Mouse (Mus musculus) CH12.LX (cell line): ENCODE measurements at regions not wholly inside any gene's neighbourhood (a gene's known extent, or its start where the extent isn't known, plus 50 kb on each side); places are given as distances from the start of the nearest gene placed in this dataset.

ENCODE experiments used
- DNase-seq: peaks from one replicate; pipeline ENCODE4 v3.0.0-alpha.2; 2013; ENCODE audit errors: extremely low read depth
- H3K27ac ChIP-seq: 2 replicates; pipeline ENCODE4 v1.5.1; 2012; ENCODE audit warnings: low read depth, mild to moderate bottlenecking, control low read depth, moderate library complexity; ENCODE audit not compliant: insufficient read depth
- H3K27me3 ChIP-seq: replicated peaks from 2 replicates; pipeline ENCODE3; 2012; ENCODE audit warnings: inconsistent platforms
- H3K36me3 ChIP-seq, 2 experiments: replicated peaks in 1 of 2; 2 replicates each; pipeline versions ENCODE3 to v1.6.1; 2012; ENCODE audit warnings: inconsistent platforms in 1 of 2, low read length in 1 of 2, mild to moderate bottlenecking in 1 of 2, mixed read lengths in 1 of 2, moderate library complexity in 1 of 2; ENCODE audit not compliant: control insufficient read depth in 1 of 2, insufficient read depth in 1 of 2
- H3K4me1 ChIP-seq, 2 experiments: 2 replicates each; pipeline ENCODE4 v1.6.1; 2012; ENCODE audit warnings: inconsistent platforms in 1 of 2, moderate library complexity in 1 of 2; ENCODE audit not compliant: insufficient read depth in 2 of 2, control insufficient read depth in 1 of 2
- H3K4me2 ChIP-seq: 2 replicates; pipeline ENCODE4 v1.6.1; 2012; ENCODE audit warnings: low read depth, mild to moderate bottlenecking, control low read depth; ENCODE audit not compliant: poor library complexity, insufficient read depth, severe bottlenecking
- H3K4me3 ChIP-seq, 3 experiments: fragments of 150-350 bp in 1 of 3; sonication (generic) in 1 of 3; replicated peaks in 1 of 3; 2 replicates each; pipeline versions ENCODE3 to v1.5.1; 2011 to 2012; ENCODE audit warnings: low read depth in 2 of 3, low read length in 2 of 3, mild to moderate bottlenecking in 2 of 3, moderate library complexity in 2 of 3, control low read depth in 1 of 3, improper control_type of control experiment in 1 of 3, inconsistent platforms in 1 of 3, mixed read lengths in 1 of 3; ENCODE audit not compliant: poor library complexity in 1 of 3
- H3K79me2 ChIP-seq: replicated peaks from 2 replicates; pipeline ENCODE4 v1.6.1; 2012; ENCODE audit warnings: mild to moderate bottlenecking, moderate library complexity; ENCODE audit not compliant: control insufficient read depth, poor library complexity, insufficient read depth, severe bottlenecking; ENCODE audit errors: extremely low read depth
- H3K9ac ChIP-seq: 2 replicates; pipeline ENCODE4 v1.6.1; 2012; ENCODE audit warnings: low read depth, mild to moderate bottlenecking, control low read depth, moderate library complexity; ENCODE audit not compliant: insufficient read depth
- H3K9me3 ChIP-seq: replicated peaks from 2 replicates; pipeline ENCODE3; 2012; ENCODE audit warnings: low read length, inconsistent platforms, mixed read lengths
- BHLHE40 ChIP-seq: IDR thresholded peaks from 2 replicates; pipeline ENCODE4 v1.6.1; 2011; ENCODE audit warnings: mild to moderate bottlenecking, low read depth, low read length, improper control_type of control experiment
- CHD2 ChIP-seq: IDR thresholded peaks from 2 replicates; pipeline ENCODE4 v1.6.1; 2011; ENCODE audit warnings: low read length, improper control_type of control experiment
- CTCF ChIP-seq, 2 experiments: IDR thresholded peaks in 1 of 2; conservative IDR thresholded peaks in 1 of 2; 2 replicates each; pipeline ENCODE4 v1.5.1; 2011 to 2012; ENCODE audit warnings: low read depth in 2 of 2, low read length in 2 of 2, improper control_type of control experiment in 1 of 2, inconsistent platforms in 1 of 2, mild to moderate bottlenecking in 1 of 2, moderate library complexity in 1 of 2
- ELF1 ChIP-seq: IDR thresholded peaks from 2 replicates; pipeline ENCODE4 v1.6.1; 2014; ENCODE audit warnings: low read depth, mild to moderate bottlenecking, inconsistent platforms, low read length, improper control_type of control experiment
- ETS1 ChIP-seq: conservative IDR thresholded peaks from 2 replicates; pipeline ENCODE4 v1.6.1; 2012; ENCODE audit warnings: low read depth, mild to moderate bottlenecking, inconsistent platforms, low read length, improper control_type of control experiment, moderate library complexity
- HCFC1 ChIP-seq: IDR thresholded peaks from 2 replicates; pipeline ENCODE4 v1.6.1; 2012; ENCODE audit warnings: low read depth, mild to moderate bottlenecking, inconsistent platforms, low read length, improper control_type of control experiment
- IRF4 ChIP-seq: IDR thresholded peaks from 2 replicates; pipeline ENCODE4 v1.6.1; 2014; ENCODE audit warnings: low read depth, mild to moderate bottlenecking, inconsistent platforms, low read length, improper control_type of control experiment
- JUN ChIP-seq: IDR thresholded peaks from 2 replicates; pipeline ENCODE4 v1.6.1; 2011; ENCODE audit warnings: low read depth, mild to moderate bottlenecking, low read length, improper control_type of control experiment, moderate library complexity; ENCODE audit not compliant: insufficient read depth
- KAT2A ChIP-seq: IDR thresholded peaks from 2 replicates; pipeline ENCODE4 v1.6.1; 2012; ENCODE audit warnings: low read length, improper control_type of control experiment, inconsistent platforms; ENCODE audit not compliant: insufficient replicate concordance
- MAFK ChIP-seq: IDR thresholded peaks from 2 replicates; pipeline ENCODE4 v1.6.1; 2011; ENCODE audit warnings: low read length, improper control_type of control experiment; ENCODE audit not compliant: insufficient replicate concordance
- MAX ChIP-seq: IDR thresholded peaks from 2 replicates; pipeline ENCODE4 v1.6.1; 2011; ENCODE audit warnings: low read length, improper control_type of control experiment
- MAZ ChIP-seq: IDR thresholded peaks from 2 replicates; pipeline ENCODE4 v1.6.1; 2012; ENCODE audit warnings: low read depth, mild to moderate bottlenecking, inconsistent platforms, low read length, improper control_type of control experiment, moderate library complexity
- MYC ChIP-seq: IDR thresholded peaks from 2 replicates; pipeline ENCODE4 v1.6.1; 2011; ENCODE audit warnings: low read depth, mild to moderate bottlenecking, improper control_type of control experiment, low read length
- NELFE ChIP-seq: IDR thresholded peaks from 2 replicates; pipeline ENCODE4 v1.6.1; 2011; ENCODE audit warnings: low read depth, low read length, improper control_type of control experiment
- POLR2A ChIP-seq: IDR thresholded peaks from 2 replicates; pipeline ENCODE4 v1.6.1; 2011; ENCODE audit warnings: low read depth, mild to moderate bottlenecking, improper control_type of control experiment, low read length
- POLR2AphosphoS2 ChIP-seq: IDR thresholded peaks from 2 replicates; pipeline ENCODE4 v1.6.1; 2011; ENCODE audit warnings: low read depth, low read length, improper control_type of control experiment
- RAD21 ChIP-seq: IDR thresholded peaks from 2 replicates; pipeline ENCODE4 v1.6.1; 2011; ENCODE audit warnings: low read depth, mild to moderate bottlenecking, low read length, improper control_type of control experiment, moderate library complexity
- RCOR1 ChIP-seq: conservative IDR thresholded peaks from 2 replicates; pipeline ENCODE4 v1.6.1; 2012; ENCODE audit warnings: low read depth, mild to moderate bottlenecking, inconsistent platforms, low read length, improper control_type of control experiment
- SIN3A ChIP-seq: IDR thresholded peaks from 2 replicates; pipeline ENCODE4 v1.6.1; 2012; ENCODE audit warnings: low read length, improper control_type of control experiment, inconsistent platforms
- TBP ChIP-seq: conservative IDR thresholded peaks from 2 replicates; pipeline ENCODE4 v1.6.1; 2011; ENCODE audit warnings: low read depth, low read length, improper control_type of control experiment
- TCF12 ChIP-seq: IDR thresholded peaks from 2 replicates; pipeline ENCODE4 v1.6.1; 2014; ENCODE audit warnings: low read depth, mild to moderate bottlenecking, inconsistent platforms, low read length, improper control_type of control experiment
- UBTF ChIP-seq: IDR thresholded peaks from 2 replicates; pipeline ENCODE4 v1.6.1; 2012; ENCODE audit warnings: low read depth, mild to moderate bottlenecking, inconsistent platforms, low read length, improper control_type of control experiment, moderate library complexity
- USF1 ChIP-seq: IDR thresholded peaks from 2 replicates; pipeline ENCODE4 v1.6.1; 2014; ENCODE audit warnings: low read depth, mild to moderate bottlenecking, inconsistent platforms, low read length, improper control_type of control experiment
- USF2 ChIP-seq: conservative IDR thresholded peaks from 2 replicates; pipeline ENCODE4 v1.6.1; 2011; ENCODE audit warnings: low read depth, low read length, improper control_type of control experiment
- ZC3H11A ChIP-seq: IDR thresholded peaks from 2 replicates; pipeline ENCODE4 v1.6.1; 2012; ENCODE audit warnings: low read depth, mild to moderate bottlenecking, inconsistent platforms, low read length, improper control_type of control experiment
- dilution Hi-C: fragments of 300-500 bp; cut with MboI; formaldehyde crosslinking; loops from 2 replicates; pipeline ENCODE4 v1.14.3; 2020; ENCODE audit warnings: low sequenced_read_pairs; ENCODE audit not compliant: extremely low pct_unique_long_range_greater_than_20kb, extremely low pct_ligation_motif_present
- in situ Hi-C: fragments of 300-500 bp; cut with MboI; formaldehyde crosslinking; loops from 3 replicates; pipeline ENCODE4 v1.14.3; 2019; ENCODE audit warnings: low sequenced_read_pairs, low pct_ligation_motif_present, low pct_unique_long_range_greater_than_20kb, mixed read lengths

DNA sequence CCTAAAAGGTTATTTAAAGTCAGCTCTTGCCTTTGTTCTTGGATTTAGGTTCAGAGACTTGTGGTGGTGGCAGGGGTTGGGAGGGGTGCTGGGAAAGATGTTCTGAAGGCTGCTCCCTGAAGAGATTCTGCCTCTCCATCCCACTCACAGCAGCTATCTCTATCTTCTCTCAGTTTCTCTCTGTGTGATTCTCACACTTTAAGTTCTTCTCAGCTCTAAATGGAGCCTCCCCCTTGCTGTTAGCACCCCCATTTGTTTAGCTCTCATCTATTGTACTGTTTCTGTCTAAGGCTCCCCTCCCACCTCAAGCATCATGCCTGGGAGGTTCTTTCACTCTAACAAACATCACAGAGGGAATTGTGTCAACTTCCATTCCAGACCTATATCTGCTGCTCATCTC, 75.7 kb downstream of the Gm11733 start:
- dilution Hi-C loops, result no loop called here
- no peak for DNase-seq
- no peaks in the 10 kb centered on the region for H3K79me2 ChIP-seq

DNA sequence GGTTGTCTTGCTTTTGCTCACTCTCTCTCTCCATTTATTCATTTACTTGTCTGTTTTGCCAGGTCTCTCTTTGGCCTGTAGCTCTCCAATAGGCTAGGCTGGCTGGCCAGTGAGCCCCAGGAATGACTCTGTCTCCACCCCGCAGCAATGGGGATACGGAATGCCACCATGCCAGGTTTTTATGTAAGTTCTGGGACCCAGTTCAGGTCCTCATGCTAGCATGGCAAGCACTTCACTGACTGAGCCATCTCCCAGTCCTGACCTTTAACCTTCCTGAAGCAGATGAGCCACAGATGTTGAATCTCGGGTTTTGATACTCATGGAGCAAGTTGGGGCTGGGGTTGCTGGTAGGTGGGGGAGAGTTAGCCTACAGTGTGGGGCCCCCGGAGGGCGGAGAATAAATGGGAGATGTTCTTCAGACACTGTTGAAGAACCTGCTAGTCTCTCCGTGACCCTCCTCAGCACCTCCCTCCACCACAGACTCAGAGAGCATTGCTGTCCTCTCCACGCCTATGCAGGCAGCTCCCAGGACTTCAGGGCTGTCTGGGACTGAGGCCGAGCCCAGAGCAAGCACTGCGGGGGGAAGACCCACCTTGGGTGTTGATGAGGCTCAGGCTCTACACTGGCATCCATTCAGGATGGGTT, 83.9 kb downstream of the Gm11733 start:
- Histone ChIP-seq H3K4me1 (peaks cover 8 to 23% of the 10 kb centered on the region in 2 experiments), H3K9ac (no peak overlapping the region), H3K36me3 (no peaks in the 10 kb centered on the region), H3K27ac (no peak overlapping the region), H3K4me3 (no peak overlapping the region), H3K4me2 (no peak overlapping the region), H3K79me2 (no peaks in the 10 kb centered on the region), H3K9me3 (peaks cover 7% of the 10 kb centered on the region), H3K27me3 (no peaks in the 10 kb centered on the region)
- dilution Hi-C loops, result no loop called here
- DNase-seq, result no peak
- in situ Hi-C loops, result no loop called here
- TF ChIP-seq NELFE (no peak), MAZ (no peak), ELF1 (no peak), CTCF (conservative IDR thresholded peaks at IDR 0.05 in 1 of 2, IDR thresholded peaks at IDR 0.05 in 1 of 2; ENCODE audit: low read depth in 2 of 2, low read length in 2 of 2) (no peak), USF2 (no peak), MAX (no peak), MAFK (no peak), UBTF (no peak), POLR2AphosphoS2 (no peak), POLR2A (no peak), ZC3H11A (no peak), KAT2A (no peak), SIN3A (no peak)
- TF ChIP-seq, all 38 proteins: peak for 0

More for the DNA sequence above, 75.7 kb downstream of the Gm11733 start:
- no peaks in the 10 kb centered on the region for H3K27me3 ChIP-seq
- H3K4me3 ChIP-seq, result no peak overlapping the region
- no peak overlapping the region for H3K9ac ChIP-seq
- peaks cover 5% of the 10 kb centered on the region for H3K9me3 ChIP-seq
- no peak overlapping the region for H3K4me2 ChIP-seq
- no peaks in the 10 kb centered on the region for H3K36me3 ChIP-seq
- no peak overlapping the region for H3K27ac ChIP-seq
- in situ Hi-C loops, result no loop called here
- no peaks in the 10 kb centered on the region for H3K4me1 ChIP-seq
- TF ChIP-seq RAD21, result no peak
- no peak for TF ChIP-seq ETS1
- no peak for TF ChIP-seq USF1
- TF ChIP-seq RCOR1, result no peak
- no peak for TF ChIP-seq JUN
- no peak for TF ChIP-seq TCF12
- TF ChIP-seq IRF4, result no peak
- TF ChIP-seq ZC3H11A, result no peak
- no peak for TF ChIP-seq BHLHE40
- no peak for TF ChIP-seq POLR2A
- no peak for TF ChIP-seq MAFK
- TF ChIP-seq TBP, result no peak
- TF ChIP-seq ELF1, result no peak
- TF ChIP-seq KAT2A, result no peak
- no peak for TF ChIP-seq MYC
- TF ChIP-seq HCFC1, result no peak
- TF ChIP-seq CHD2, result no peak
